Mouse (Mus musculus): Measurements from ENCODE around the gene Fgfr3. TPM values are rescaled to one million over a fixed set of nuclear protein-coding genes. Genes with fewer than 3 reads are reported as not detected.
A peak's percentile ranks its signal among the peaks of the same experiment; 100 is the strongest.

The Fgfr3 gene
- polyA plus RNA-seq, 1 experiment from 2014 or later = 40.5 TPM

DNA sequence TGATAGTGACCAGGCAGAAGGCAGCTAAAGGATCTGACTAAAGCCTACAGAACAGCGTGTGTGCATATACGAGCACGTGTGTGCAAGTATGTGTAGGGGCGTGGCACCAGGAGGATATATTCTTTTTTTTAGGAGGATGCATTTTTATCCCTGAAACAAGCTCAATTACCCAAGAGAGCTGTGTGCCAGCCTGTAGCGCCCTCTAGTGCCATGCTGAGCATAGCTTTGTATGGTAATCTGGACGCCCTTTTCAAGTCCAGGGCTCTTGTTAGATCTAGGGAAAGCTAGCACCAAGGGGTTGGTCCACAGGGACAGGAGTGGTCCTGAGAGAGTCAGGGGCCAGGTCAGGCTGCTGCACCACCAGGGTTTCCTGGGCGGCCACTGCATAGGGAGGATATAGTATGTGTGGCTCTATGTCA lies 16.4 kb downstream of the Fgfr3 start:
- Histone ChIP-seq H3K27me3 (no peaks in the 10 kb centered on the region), H3K9ac (no peak overlapping the region), H3K36me3 (peaks cover 20% of the 10 kb centered on the region), H3K27ac (replicated peaks) (no peak overlapping the region), H3K4me1 (replicated peaks) (no peaks in the 10 kb centered on the region), H3K4me2 (no peak overlapping the region), H3K4me3 (no peak overlapping the region), H3K9me3 (no peaks in the 10 kb centered on the region)
- ATAC-seq (ENCODE audit: low FRiP score, low read depth) = peak; percentile 46; the same call in 1 of the 2 replicates
- 18% methylated on average over 7 of the region's 7 CpGs for WGBS

DNA sequence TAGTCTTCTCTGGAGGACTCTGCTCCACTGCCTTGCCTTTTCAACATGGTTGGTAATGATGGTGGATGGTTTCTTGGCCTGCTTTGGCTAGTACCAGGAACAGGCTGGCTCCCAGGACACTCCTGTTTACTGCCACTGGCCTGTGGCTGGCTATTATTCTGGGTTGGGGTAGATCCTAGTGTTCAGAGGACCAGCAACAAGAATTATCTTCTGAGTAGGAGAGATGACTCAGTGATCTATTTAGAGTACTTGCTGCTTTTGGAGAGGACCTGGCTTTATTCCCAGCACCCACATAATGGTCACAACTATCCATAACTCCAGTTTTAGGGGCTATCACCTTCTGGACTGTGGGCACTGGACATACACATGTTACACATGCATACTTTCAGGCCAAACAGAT lies 16.9 kb downstream of the Fgfr3 start:
- H3K36me3 ChIP-seq = peaks cover 24% of the 10 kb centered on the region
- no peaks in the 10 kb centered on the region for H3K27me3 ChIP-seq
- no peak overlapping the region for H3K27ac ChIP-seq (replicated peaks)
- no peaks in the 10 kb centered on the region for H3K4me1 ChIP-seq (replicated peaks)
- no peak for ATAC-seq (ENCODE audit: low FRiP score, low read depth)
- no peak overlapping the region for H3K4me3 ChIP-seq
- no peak overlapping the region for H3K4me2 ChIP-seq
- no peak overlapping the region for H3K9ac ChIP-seq
- H3K9me3 ChIP-seq = no peaks in the 10 kb centered on the region

DNA sequence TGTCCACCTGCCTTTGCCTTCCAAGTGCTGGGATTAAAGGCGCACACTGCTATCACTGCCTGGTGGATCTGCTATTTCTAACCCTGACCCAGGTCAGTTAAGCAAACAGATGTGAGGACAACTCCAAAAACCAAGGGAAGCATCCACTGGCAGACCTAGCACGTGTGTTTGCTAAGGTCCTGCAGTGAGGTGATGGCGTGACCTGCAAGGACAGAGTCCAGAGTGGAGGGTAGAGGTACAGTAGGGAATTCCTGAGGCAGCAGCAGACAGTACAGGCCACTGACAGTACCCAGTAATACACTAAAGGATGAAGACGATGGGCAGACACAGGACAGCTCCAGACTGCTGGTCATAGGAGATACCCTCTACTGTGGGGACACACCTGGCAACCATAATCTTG lies 19.1 kb downstream of the Fgfr3 start:
- Histone ChIP-seq H3K27me3 (no peaks in the 10 kb centered on the region), H3K4me1 (replicated peaks) (no peaks in the 10 kb centered on the region), H3K9ac (no peak overlapping the region), H3K27ac (replicated peaks) (no peak overlapping the region), H3K36me3 (peaks cover 44% of the 10 kb centered on the region), H3K4me3 (no peak overlapping the region), H3K4me2 (no peak overlapping the region), H3K9me3 (no peaks in the 10 kb centered on the region)
- no peak for ATAC-seq (ENCODE audit: low FRiP score, low read depth)
- 90% methylated on average over 4 of the region's 4 CpGs for WGBS

DNA sequence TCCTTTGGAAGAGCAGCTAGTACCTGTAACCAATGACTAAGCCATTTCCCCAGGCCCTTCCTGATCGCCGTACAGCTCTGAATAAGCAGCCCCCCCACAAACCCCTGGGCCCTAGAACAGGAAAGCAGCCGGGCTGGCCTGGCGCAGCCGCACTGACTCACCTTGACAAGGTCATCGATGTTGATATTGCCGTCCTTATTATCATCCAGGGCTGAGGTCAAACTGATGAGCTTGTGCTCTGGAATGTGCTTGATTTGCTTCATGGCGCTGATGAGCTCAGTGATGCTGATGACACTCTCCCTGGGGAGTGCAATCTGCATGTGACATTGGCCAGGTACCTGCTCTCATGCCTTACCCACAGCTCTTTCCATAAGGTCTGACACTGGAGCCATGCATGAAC lies 22.0 kb downstream of the Fgfr3 start:
- no peak overlapping the region for H3K27ac ChIP-seq (replicated peaks)
- no peaks in the 10 kb centered on the region for H3K4me1 ChIP-seq (replicated peaks)
- H3K27me3 ChIP-seq = no peaks in the 10 kb centered on the region
- peaks cover 67% of the 10 kb centered on the region for H3K36me3 ChIP-seq
- no peak overlapping the region for H3K9ac ChIP-seq
- no peak for ATAC-seq (ENCODE audit: low FRiP score, low read depth)
- H3K9me3 ChIP-seq = no peaks in the 10 kb centered on the region
- no peak overlapping the region for H3K4me3 ChIP-seq
- WGBS = 91% methylated on average over 8 of the region's 8 CpGs
- H3K4me2 ChIP-seq = no peak overlapping the region

DNA sequence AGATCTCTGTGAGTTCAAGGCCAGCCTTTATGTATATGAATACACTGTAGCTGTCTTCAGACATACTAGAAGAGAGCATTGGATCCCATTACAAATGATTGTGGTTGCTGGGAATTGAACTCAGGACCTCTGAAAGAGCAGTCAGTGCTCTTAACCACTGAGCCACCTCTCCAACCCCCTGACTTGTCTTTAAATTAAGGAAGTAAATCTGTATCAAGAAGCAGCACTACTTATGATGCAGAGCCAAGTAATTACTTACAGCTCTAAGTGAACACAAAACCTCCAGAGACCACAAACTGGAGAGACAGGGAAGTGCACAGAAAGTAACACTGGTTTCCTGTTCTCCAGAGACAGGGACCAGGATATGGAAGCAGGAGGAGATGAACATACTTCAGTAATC lies 55.7 kb downstream of the Fgfr3 start:
- Histone ChIP-seq H3K36me3 (peaks cover 24% of the 10 kb centered on the region), H3K4me1 (replicated peaks) (peaks cover 15% of the 10 kb centered on the region), H3K4me2 (no peak overlapping the region), H3K27ac (replicated peaks) (no peak overlapping the region), H3K4me3 (no peak overlapping the region), H3K9ac (no peak overlapping the region), H3K27me3 (no peaks in the 10 kb centered on the region), H3K9me3 (no peaks in the 10 kb centered on the region)
- no peak for ATAC-seq (ENCODE audit: low FRiP score, low read depth)

DNA sequence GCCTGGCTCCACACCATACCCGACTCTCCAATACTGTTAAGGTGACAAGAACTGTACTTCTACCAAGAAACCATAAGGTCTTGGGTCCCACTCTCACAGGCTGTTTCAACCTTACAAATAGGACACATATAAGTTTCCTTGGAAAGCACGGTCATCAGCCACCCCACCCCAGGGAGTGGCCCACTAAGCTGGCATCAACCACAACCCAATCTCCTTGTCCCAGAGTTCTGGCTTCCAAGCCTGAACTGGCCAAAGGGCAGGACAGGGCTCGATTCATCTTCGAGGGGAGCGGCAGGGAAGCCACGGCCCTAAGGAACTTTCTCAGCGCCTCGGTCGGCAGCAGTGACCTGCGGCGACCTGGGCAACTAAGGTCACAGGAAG lies 60.5 kb downstream of the Fgfr3 start:
- Histone ChIP-seq H3K4me2 (peak overlapping the region; percentile 94), H3K36me3 (peaks cover 10% of the 10 kb centered on the region), H3K4me3 (peak overlapping the region; percentile 96), H3K27ac (replicated peaks) (peak overlapping the region; percentile 90), H3K27me3 (no peaks in the 10 kb centered on the region), H3K4me1 (replicated peaks) (peaks cover 22% of the 10 kb centered on the region), H3K9me3 (no peaks in the 10 kb centered on the region), H3K9ac (peak overlapping the region; percentile 98)
- WGBS = 4% methylated on average over 11 of the region's 11 CpGs
- ATAC-seq (ENCODE audit: low FRiP score, low read depth) = 0 out of 2 replicates have a peak, but pooled peaks have one; percentile 6

DNA sequence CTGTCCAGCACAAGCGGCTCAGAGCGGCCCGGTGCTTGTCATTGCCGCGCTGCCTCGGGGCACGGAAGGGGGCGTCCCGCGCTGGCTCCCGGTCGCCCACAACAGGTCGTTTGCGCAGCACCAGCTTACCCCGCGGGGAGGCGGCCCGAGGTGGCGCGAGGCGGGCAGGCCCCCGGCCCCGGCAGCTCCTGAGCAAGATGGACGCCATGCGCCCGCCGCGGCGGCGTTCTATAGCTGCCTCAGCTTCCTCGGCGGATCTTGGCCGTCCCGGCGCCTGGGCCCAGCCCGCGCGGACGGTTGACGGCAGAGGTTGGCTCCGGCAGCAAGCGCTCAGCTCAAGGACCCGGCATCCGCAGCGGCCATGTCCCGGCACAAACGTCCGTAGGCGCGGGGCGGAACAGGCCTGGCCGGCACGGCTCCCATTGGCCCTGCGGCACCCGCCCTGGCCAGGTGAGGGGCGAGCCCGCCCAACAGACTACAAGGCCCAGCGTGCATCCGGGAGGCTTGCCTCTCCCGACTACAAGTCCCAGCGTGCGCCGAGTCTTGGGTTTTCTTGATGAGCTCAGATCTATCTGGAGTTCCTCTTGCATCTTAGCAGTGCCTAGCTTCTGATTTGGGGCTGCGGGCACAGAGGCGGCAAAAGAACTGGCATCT lies 61.0 kb downstream of the Fgfr3 start, which contains the start of gene Letm1:
Gene Letm1 (minus strand): TSS at position 473 of the 654 bp plus-strand sequence.
- Histone ChIP-seq H3K4me3 (peak within 1 kb of the TSS; percentile 96), H3K9ac (peak within 1 kb of the TSS; percentile 98), H3K27me3 (no peaks in the 10 kb centered on the region), H3K4me1 (replicated peaks) (peaks cover 22% of the 10 kb centered on the region), H3K4me2 (peak within 1 kb of the TSS; percentile 94), H3K36me3 (0 out of 2 replicates have a peak, but pooled peaks cover 5% of the 10 kb centered on the region), H3K27ac (replicated peaks) (peak within 1 kb of the TSS; percentile 90), H3K9me3 (no peaks in the 10 kb centered on the region)
- WGBS = under 1% methylated on average over 53 of the region's 65 CpGs
- ATAC-seq (ENCODE audit: low FRiP score, low read depth) = peak; percentile 100

DNA sequence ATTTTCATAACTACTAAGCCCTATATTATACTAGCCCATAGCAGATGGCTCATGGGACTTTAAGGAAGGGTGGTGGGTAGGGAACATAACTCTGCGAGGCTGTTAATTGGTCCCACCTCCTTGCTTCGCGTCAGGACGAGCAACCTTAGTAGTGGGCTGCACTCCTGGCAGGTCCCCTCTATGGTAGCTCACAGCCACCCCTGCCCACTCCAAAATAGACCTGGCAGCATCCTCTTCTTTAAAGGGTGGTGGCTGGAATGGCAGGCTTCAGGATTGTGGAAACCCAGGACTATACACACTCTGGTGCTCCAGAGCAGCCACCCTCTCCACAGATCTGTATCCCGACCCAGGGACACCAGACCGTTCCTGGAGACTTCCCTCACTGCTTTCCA lies 61.5 kb downstream of the Fgfr3 start:
- ATAC-seq (ENCODE audit: low FRiP score, low read depth) = peak; percentile 89
- no peaks in the 10 kb centered on the region for H3K9me3 ChIP-seq
- WGBS = 7% methylated on average over 6 of the region's 6 CpGs
- H3K4me2 ChIP-seq = peak overlapping the region; percentile 94
- H3K4me3 ChIP-seq = peak overlapping the region; percentile 96
- no peaks in the 10 kb centered on the region for H3K27me3 ChIP-seq
- H3K27ac ChIP-seq (replicated peaks) = peak overlapping the region; percentile 90
- peaks cover 22% of the 10 kb centered on the region for H3K4me1 ChIP-seq (replicated peaks)
- no peaks in the 10 kb centered on the region for H3K36me3 ChIP-seq
- H3K9ac ChIP-seq = peak overlapping the region; percentile 98

Other genes starting within 250 kb of the Fgfr3 start
- 30.0 and 33.6 TPM in 2 replicates for gene Fam53a, start 92.0 kb upstream of the Fgfr3 start, polyA plus RNA-seq (2015; fragmentation: Nextera tagmentation; extraction: Ambion mirVana)
- gene Gm9903, start 91.7 kb upstream of the Fgfr3 start, polyA plus RNA-seq (2015; fragmentation: Nextera tagmentation; extraction: Ambion mirVana) = 0.47 and 0.64 TPM in 2 replicates
- 118 and 127 TPM in 2 replicates for gene Slbp, start 69.1 kb upstream of the Fgfr3 start, polyA plus RNA-seq (2015; fragmentation: Nextera tagmentation; extraction: Ambion mirVana)
- 40.9 and 48.9 TPM in 2 replicates for gene Tacc3, start 63.5 kb upstream of the Fgfr3 start, polyA plus RNA-seq (2015; fragmentation: Nextera tagmentation; extraction: Ambion mirVana)
- gene Tmem129, start 63.3 kb upstream of the Fgfr3 start, polyA plus RNA-seq (2015; fragmentation: Nextera tagmentation; extraction: Ambion mirVana) = 31.4 and 32.7 TPM in 2 replicates
- 72.8 and 76.7 TPM in 2 replicates for gene Letm1, start 61.1 kb downstream of the Fgfr3 start, polyA plus RNA-seq (2015; fragmentation: Nextera tagmentation; extraction: Ambion mirVana)
- 67.4 and 77.9 TPM in 2 replicates for gene Nsd2, start 99.1 kb downstream of the Fgfr3 start, polyA plus RNA-seq (2015; fragmentation: Nextera tagmentation; extraction: Ambion mirVana)
- gene Nelfa, start 214.7 kb downstream of the Fgfr3 start, polyA plus RNA-seq (2015; fragmentation: Nextera tagmentation; extraction: Ambion mirVana) = 40.5 and 44.3 TPM in 2 replicates

All from hindbrain, embryonic 15.5 days (tissue).